Mouse (Mus musculus) thymus, adult 18-20 months (tissue): Measurements from ENCODE around the gene Cym.

Source experiments
- DNase-seq, 2 experiments: peaks; one replicate each; pipeline ENCODE4 v3.0.0; 2022; ENCODE audit warnings: mixed read lengths in 2 of 2

The Cym gene

DNA sequence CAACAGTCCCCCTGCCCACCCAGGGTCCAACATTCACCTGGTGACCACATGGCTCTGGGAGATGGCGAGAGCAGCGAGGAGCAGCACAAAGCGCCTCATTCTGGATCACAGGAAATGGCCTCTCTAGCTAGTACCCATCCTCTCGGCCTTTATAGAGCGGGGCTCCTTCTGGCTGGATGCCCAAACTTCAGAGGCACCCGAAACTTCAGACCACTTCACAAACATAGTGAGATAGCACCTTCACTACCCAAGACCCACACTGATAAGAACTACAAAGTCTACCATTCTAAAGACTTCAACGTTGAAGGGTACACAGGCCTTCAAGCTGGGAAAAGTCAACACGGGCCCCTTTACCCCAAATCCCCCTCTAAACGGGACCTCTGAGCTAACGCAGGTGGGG, at the start of gene Cym:
Gene Cym (minus strand): TSS at position 125 of the 400 bp plus-strand sequence.
- no peak for DNase-seq

DNA sequence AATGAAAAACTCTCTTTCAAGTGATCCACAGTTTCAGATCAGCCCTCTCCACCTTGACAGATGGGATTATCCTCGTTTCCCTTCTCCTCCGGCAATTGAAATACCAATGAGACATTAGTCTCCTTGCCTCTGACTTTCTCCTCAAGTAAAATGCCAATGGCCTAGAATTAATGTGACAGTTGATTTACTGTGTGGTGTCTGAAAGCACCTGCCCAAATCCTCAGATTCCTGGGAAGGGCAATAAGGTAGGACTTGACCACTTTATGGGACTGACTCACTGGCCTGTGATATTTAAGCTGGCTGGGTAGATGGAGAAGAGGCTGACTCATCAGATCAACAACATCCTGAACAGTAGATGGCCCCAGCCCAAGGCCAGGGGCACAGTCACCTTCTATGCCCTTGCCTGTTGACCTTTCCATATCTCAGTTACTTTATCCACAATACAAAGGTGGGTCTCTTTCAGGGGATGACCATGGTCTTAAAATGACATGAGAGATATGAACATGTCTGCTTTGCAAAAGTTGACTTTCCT, 45.3 kb upstream of the Cym start:
- no peak for DNase-seq

DNA sequence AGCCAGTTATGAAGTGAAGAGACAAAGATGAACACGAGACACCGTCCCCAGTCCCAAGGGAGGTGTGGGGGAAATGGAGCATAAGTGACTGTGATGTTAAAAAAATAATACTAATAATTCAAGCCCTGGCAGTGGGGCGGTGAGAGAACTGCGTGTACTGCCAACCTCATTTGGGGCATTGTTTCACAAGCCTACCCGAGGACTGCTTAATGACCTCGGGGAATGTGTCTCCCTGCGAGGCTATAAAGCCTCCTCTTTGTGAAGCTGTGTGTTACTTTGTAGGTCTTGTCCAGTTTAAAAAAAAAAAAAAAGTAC, 40.3 kb upstream of the Cym start:
- no peak for DNase-seq

DNA sequence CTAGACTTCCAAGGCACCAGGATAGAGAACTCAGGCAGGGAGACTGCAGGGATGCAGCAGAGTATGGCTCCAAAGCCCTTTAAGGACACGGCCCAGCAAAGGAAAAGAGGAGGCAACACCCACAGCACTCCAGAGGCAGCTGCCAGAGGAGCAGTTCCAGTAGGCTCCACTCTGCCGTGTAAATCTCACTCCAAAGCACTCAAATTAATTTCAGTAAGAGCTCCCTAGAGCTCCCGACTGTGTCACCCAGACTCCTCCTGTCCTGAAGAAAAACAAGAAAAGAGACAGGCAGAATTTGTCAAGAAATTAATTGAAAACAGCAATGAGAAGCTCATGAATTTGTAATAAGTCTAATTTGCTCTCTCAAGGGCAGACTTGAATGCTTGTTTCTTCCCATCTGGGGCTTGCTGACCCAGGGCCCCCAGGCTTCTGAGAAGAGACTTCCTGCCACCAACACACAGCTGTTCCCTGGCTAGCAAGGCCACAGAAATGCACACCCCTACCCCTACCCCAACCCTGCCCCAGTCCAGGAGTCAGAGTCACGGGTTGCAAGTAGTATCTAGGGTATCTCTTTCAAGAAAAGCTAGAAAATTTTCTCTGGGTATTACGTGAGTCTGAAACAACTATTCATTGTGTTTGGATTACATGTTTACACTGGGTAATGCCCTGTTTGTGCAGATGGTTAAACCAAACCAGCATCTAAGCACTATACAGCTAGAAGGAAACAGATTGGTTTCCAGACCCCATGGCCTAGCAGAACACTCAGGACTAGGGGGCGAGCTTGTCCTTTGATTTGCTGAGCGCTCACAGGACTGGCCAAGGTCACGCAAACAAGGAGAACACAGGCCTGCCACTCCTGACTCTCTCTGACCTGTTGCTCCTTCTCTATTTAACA, 39.7 kb upstream of the Cym start:
- DNase-seq = no peak

DNA sequence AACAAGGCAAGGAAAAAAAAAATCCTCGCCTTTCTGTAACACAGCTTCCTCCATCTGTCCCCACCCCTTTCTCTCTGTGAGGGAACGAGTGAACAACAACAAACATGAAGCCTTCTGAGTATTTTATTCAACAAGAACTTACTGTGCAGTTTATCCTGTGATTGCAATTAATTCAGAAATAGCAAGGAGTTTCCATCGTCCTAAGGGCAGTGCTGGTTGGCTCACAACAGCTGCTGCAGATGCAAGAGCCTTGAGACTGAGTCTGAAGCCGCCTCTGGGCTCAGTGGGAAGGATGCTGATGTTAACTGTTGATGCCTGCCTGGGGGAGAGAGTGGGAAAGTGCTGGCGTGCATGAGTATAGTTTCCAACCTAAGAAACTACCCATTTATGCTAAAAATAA, 36.4 kb upstream of the Cym start:
- no peak for DNase-seq

DNA sequence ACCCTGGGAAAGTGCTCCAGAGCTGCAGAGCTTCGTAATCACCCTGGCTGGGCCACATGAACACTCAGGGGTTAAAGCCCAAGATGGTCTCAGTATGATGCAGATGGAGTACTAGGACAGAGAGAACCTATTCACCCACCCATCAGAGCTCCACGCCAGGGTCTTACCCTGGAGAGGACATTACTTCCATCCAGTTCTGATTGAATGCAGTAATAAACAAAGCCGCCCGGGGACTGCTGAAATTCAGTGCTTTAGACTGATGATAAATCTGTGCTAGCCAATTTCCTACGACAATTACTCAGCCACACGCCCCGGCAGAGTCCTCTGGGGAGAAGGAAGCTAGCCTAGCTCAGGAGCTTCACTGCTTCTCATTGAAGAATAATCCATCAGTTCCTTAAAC, 35.2 kb upstream of the Cym start:
- no peak for DNase-seq

DNA sequence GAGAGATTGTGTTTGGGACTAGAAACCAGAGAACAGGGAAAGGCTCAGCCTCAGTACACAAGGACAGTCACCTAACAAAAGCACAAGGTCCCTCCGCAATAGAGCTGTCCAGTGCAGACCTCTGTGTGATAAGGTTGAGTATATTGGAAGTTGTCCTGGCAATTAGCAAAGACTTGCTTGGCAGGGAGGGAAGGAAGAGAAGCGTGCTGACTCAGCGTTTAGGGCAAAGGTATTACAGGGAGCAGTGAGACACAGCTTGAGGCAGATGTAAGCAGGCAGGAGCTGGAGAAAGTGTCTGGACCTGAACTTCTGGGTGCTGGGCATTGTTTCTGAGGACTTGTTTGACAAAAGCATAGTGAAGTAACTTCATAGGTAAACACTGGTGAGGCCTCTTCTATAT, 34.5 kb upstream of the Cym start:
- no peak for DNase-seq

DNA sequence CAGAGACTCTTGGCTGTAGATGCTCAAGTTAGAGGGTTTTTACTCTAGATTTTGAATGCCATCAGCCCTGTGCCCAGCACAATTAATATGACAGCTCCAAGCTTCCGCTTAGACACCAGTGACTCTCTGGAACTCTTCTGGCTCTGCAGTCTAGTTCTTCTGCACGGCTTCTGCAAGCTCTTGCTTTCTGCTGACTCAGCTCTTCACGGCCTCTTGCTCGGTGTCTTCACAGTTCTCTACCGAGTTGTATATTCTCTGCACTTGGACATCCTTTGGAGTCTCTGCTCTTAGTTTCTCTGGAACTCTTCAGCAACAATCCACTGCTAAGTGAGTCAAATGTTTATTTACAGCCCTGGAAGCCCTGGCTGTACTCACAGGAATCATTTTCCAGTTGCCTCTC, 32.4 kb upstream of the Cym start:
- no peak for DNase-seq

DNA sequence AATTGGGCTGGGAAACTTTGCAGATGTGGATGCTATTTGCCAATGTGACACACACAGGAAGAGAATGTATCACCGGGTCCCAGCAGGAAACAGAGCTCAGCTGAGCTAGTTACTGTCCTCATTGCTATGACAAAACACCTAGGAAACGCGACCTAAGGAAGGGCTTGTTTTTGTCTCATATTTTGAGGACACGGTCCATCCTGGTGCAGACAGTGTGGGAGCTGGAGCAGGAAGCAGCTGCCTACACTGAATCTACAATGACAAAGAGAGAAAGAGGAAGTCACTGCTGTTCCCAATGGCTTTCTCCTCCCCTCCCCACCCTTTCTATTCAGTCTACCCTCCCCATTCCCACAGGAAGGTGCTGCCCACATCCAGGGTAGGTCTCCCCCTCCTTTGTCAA, 30.5 kb upstream of the Cym start:
- no peak for DNase-seq

DNA sequence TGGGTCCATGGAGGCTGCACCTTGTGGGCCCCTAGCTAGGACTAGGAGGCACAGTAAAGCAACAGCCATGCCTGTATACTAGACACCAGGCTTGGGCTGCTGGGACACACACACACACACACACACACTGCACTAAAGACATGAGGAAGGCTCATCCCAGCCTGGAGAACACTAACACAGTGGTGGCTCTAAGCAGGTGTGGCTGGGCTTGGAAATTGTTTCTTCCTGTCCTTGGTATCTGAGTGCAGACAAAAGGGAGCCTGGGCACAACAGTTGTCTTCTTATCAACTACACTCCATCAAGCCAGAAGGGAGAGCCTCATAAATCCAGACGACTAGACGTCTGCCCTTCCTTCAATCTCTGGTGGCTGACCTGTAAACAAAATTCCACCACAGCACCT, 28.8 kb upstream of the Cym start:
- no peak for DNase-seq

DNA sequence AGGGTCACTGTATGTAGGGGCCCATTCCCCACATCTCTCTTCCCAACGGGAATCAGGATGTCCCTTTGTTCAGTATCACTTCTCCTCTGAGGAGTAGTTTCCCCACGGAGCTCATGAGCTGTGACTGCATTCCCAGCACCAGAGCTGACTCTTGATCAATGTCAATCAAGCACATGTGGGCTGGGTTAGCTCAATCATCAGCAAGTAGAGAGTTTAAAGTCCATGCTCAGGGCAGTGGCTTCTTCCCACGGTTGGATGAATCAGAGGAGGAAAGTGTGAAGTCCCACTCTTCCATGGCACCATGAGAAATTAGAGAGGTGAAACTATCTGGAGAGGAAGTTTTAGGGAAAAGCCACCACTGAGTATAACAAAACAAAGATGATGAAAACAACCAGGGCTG, 27.5 kb upstream of the Cym start:
- no peak for DNase-seq

DNA sequence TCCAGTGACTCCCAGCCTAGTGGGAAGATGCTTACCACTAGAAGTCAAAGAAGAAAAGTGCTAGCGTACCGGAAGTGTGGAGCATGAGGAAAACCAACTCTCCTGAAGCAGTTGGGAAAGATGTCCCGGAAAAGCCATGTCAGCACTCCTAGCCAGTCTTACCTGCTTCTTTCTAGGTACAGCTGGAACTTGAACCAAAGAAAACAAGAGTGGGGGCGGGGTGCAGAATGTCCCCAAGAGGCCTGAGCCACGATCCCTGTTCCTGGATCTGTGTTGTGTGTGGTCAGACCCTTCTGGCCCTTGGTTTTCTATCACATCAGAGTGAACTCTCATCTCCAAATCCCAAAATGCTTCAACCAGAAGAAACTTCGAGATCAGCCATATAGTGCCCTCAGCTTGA, 25.3 kb upstream of the Cym start:
- no peak for DNase-seq

DNA sequence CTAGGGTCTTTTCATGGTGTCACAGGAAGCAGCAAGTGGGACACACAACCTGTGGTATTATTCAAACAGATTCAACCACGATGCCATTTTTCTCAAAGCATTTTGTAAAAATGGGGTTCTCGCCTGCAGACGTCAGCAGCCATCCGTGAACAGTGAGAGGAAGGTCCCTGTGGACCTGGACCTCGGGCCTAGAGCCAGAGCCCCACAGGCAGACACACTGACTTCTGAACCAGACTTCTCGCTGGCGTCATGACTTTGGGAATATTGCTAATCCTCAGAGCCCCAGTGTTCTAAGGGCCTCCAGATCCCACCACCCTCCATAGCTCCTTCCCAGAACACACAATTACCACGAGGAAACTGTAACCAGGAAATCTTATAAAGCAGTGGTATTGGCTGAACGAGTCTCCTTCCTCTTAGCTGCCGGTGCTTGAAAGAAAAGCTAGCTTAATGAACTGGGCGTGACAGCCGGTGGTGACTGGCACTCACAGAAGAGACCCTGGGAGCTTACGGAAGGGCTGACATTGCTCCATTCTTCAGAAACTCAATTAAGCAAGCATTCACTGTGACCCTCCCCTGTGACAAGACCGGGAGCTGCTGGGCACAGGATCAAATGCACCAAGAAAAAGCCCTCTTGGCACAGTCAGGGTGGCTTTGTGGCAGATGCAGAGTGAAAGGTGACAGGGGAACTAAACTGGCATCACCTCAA, 20.0 kb upstream of the Cym start:
- no peak for DNase-seq

DNA sequence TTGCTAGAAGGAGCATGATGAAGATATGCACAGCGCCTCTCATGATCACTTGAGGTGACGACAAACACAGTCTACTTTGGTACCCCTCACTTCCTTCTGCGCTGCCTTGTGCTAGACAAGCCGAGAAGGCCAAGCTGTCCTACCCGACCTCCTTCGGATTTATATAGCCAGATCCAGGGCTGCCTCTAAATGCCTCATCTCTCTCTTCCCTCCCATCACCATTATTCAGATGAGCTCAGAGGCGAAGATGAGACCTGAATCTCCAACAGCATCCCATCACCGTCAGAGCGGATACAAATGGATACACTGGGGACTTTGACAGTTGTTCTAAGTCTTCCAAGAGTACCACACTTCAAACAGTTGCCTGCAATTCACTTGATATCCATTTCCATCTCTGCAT, 18.1 kb upstream of the Cym start, which contains the start of gene Prok1:
Gene Prok1 (minus strand): TSS at position 101 of the 400 bp plus-strand sequence.
- DNase-seq = no peak

DNA sequence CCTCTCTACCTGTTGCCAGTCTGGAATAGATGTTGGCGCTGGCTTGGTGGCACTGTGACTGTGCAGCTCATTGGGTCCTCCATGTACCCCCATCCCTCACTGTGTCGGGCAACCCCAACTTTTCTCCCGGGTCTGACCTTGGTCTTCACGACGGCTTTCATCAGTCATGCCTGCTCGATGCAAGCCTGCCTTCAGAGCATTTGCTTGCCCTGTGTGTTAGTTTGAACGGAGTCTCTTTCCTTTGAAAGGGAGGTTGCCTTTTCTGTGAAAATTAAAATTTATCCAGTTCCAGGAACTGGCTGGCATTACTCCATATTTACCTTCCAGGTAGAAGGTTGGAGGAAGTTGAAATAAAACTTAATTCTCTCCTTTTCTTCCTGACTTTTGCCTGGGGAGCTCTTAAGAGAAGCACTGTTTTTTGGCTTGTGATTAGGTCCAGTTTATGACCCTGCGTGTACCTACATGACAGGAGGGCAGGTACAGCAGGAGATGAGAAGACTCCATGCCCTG, 17.0 kb upstream of the Cym start:
- DNase-seq = no peak

DNA sequence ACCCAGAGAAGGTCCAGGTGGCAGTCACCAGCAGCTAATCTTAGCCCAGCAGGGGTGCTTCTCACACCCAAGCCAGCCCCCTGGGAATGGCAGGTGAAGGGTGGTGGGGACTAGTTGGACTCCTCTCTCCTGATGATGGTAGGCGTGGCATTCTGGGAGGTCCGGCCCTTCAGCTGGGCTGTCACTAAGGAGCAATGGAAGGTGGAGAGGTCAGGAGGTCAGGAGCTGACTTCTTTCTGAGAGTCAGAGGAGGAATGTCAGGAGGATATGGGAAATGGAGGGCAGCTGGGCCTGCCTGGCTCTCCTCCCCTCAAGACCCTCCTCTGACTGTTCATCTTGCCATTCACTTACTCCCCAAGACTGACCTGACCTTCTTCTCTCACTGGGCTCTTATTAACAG, 16.5 kb upstream of the Cym start:
- DNase-seq = no peak

DNA sequence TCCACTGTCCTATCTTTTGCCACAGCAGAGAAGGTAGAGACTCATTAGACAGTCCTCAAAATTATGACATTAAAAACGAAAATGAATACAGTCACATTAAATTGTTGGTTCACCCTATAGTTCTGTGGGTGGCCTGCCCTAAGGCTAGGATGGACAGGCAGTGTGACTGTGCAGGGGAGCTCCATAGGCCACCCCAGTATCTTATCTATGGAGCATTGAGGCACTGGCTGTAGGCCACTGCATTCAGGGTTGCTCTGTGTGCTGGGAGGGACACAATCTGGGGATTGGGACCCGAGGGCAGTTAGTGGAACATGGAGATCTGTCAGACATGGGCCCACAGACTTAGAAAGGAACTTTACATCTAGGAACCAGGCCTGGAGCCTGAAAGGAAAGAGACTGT, 12.4 kb upstream of the Cym start:
- no peak for DNase-seq

DNA sequence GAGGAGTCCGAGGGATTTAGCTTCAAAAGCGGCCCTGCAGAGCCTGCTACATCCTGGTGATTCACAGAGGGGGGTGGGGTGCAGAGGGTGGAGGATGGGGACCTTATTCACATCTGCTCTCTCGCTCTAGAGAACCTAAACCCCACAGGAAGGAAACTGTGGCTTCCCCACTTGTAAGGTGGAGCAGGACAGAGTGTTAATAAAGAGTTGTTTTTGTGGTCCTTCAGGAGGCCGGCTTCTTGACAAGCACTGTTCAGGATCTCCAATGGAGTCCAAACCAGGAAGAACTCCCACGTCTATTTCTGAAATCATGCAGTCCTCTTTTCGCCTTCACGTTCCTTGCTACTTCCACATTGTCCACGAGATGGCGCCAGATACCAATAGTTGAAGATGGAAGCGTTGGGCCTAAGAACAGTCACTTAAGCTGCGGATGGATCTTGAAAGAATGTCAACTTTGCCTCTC, 11.8 kb upstream of the Cym start:
- DNase-seq = peak; percentile 29 to 47

DNA sequence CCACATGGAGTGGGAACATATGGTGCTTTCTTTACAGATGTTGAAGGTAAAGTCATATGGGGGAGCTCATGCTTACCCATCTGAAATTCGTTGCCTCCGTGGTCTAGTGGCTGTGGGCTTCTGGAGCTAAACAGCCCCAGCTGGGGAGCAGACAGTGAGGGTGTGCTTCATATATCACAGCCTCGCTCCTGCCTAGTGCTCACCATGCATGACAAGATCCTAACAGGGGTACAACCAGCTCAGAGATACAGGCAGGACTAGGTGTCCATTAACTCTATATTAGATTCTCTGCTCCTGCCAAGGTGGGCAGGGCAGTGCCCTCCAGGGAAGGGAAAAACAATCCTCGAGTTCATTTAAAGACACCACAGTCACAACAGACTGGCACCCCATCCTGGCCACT, 9.7 kb upstream of the Cym start:
- DNase-seq = no peak

DNA sequence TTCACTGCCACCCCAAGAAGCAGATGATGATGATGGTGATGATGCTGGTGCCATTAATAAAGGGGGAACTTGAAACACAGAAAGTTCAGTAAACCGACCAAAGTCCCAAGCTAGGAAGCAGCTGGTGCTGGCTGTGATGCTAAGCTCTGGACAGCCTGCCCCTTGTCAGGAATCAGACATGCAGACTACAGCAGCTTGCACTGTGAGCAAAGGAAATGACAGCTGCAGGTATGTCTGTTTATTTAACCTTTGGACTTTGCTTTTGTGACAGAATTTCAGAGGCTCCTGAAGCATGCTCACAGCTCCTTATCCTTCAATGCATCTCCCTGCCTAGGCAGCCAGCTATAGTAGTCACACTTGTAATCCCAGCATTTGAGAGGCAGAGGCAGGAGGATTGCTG, 9.0 kb upstream of the Cym start, which contains the start of gene A630076J17Rik:
Gene A630076J17Rik (plus strand): TSS at position 88 of the 400 bp plus-strand sequence.
- DNase-seq = no peak

DNA sequence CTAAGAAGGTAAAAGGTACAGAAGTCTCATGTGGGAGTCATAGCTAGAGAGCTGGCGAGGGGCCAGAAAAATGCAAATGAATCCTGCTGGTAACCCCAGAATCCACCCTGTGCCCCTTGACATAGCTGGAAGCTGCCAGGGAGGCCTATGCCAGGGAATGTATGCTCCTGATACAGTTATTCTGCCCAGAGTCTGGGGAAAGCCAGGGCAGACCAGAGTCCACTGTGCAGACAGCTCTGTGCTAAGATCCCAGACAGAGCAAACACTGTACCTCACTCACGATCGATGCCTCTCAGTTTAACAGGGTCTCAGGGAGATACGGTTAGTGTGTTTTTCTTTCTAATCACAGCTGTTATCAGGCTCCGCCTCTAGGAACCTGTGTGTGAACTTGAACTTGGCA, 8.3 kb upstream of the Cym start:
- no peak for DNase-seq

DNA sequence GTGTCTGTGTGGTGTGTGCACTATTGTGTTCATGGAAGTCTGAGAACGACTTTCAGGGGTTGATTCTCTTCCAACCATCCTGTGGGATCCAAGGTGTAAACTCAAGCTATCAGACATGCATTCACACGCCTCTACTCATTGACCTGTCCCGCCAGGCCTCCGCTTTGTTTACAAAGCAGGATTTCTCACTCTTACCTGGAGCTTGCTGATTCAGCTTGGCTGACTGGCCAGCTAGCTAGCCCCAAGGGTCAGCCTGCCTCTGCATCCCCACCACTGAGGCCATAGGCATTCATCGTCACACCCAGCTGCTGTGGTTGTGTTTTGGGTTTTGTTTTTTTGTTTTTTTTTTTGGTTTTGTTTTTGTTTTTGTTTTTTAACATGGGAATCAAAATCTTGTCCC, 7.7 kb upstream of the Cym start:
- no peak for DNase-seq

DNA sequence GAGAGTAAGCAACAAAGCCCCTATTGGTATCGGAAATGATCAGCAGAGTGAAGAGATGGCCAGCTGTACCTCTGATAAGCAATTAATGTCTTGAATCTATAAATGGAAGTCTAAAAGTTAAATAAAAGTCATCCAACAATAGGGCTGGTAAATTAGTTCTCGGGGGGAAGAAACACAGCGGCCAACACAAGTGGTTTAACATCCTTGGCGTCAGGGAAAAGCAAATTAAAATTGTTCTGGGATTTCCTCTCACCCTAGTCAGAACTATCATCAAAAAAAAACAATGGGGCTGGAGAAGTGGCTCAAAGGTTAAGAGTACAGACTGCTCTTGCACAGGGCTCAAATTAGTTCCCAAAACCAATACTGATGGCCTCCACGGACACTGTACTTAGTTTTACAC, 4.3 kb upstream of the Cym start:
- DNase-seq = no peak

DNA sequence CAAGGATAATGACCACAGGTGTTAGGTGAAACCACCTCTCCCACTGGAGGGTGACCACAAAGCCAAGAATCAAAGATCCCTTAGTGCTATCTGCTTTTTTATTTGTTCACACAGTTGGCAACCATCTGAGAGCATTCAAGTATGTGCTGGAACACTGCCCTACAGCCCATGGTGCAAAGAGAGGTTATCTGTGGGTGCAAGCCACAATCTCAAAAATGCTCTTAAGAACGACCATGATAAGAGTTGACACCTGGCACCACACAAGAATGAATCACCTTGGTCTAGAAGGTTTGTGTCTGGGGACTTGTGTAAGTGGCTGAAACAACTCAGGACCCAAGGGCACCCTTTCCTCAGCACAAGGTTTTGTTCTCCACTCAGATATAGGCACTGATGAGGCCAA, 1.7 kb upstream of the Cym start:
- DNase-seq = no peak
